Mouse (Mus musculus) embryonic facial prominence, embryonic 14.5 days (tissue): ENCODE measurements around the gene Ahnak. TPM values are rescaled to one million over a fixed set of nuclear protein-coding genes. Genes with fewer than 3 reads are reported as not detected.
A peak's percentile ranks its signal among the peaks of the same experiment; 100 is the strongest.

ENCODE experiments used
- ATAC-seq: fragments of 200-750 bp; cut with Nextera tagmentation; 2 replicates; pipeline ENCODE4 v1.8.0; 2017; ENCODE audit warnings: low read depth, moderate number of reproducible peaks, moderate TSS enrichment
- DNase-seq: peaks from one replicate; pipeline ENCODE4 v3.0.0-alpha.2; 2015; ENCODE audit warnings: low spot score
- H3K27ac ChIP-seq: fragments of 300-500 bp; sonication (generic); replicated peaks from 2 replicates; pipeline ENCODE4 v1.5.1; 2014; ENCODE audit warnings: low read depth, mild to moderate bottlenecking, low read length, moderate library complexity
- H3K27me3 ChIP-seq: fragments of 300-500 bp; sonication (generic); replicated peaks from 2 replicates; pipeline ENCODE4 v1.6.1; 2014; ENCODE audit warnings: low read length; ENCODE audit not compliant: control insufficient read depth, insufficient read depth
- H3K36me3 ChIP-seq: fragments of 300-500 bp; sonication (generic); 2 replicates; pipeline ENCODE4 v1.6.1; 2014; ENCODE audit warnings: low read length, mixed read lengths; ENCODE audit not compliant: control insufficient read depth, insufficient read depth
- H3K4me1 ChIP-seq: fragments of 300-500 bp; sonication (generic); 2 replicates; pipeline ENCODE4 v1.6.1; 2014; ENCODE audit warnings: antibody characterized with exemption, low read length; ENCODE audit not compliant: control insufficient read depth, insufficient read depth
- H3K4me2 ChIP-seq: fragments of 300-500 bp; sonication (generic); 2 replicates; pipeline ENCODE4 v1.6.1; 2014; ENCODE audit warnings: low read depth, mild to moderate bottlenecking, low read length, moderate library complexity, mixed read lengths
- H3K4me3 ChIP-seq: fragments of 300-500 bp; sonication (generic); 2 replicates; pipeline ENCODE4 v1.5.1; 2014; ENCODE audit warnings: low read depth, mild to moderate bottlenecking, low read length
- H3K9ac ChIP-seq: fragments of 300-500 bp; sonication (generic); 2 replicates; pipeline ENCODE4 v1.6.1; 2014; ENCODE audit warnings: low read depth, mild to moderate bottlenecking, low read length, moderate library complexity, mixed read lengths
- H3K9me3 ChIP-seq: fragments of 300-500 bp; sonication (generic); 2 replicates; pipeline ENCODE4 v1.6.1; 2016; ENCODE audit warnings: low read length; ENCODE audit not compliant: control insufficient read depth
- WGBS: fragments of 180-500 bp; shearing (Covaris S2); extraction: QIAGEN DNeasy Blood & Tissue Kit; methylation state at CpG from one replicate; pipeline ENCODE4 v1.1.7; 2014; 5-methylcytosine and 5-hydroxymethylcytosine counted together
- polyA plus RNA-seq: library from polyadenylated mRNA; unstranded; fragments of >200 nt; fragmentation: Nextera tagmentation; extraction: Ambion mirVana; gene quantifications from 2 replicates; pipeline ENCODE4 v1.2.1, GENCODE M21; 2014

Ahnak gene
- 44.8 and 57.6 TPM in 2 replicates for polyA plus RNA-seq

DNA sequence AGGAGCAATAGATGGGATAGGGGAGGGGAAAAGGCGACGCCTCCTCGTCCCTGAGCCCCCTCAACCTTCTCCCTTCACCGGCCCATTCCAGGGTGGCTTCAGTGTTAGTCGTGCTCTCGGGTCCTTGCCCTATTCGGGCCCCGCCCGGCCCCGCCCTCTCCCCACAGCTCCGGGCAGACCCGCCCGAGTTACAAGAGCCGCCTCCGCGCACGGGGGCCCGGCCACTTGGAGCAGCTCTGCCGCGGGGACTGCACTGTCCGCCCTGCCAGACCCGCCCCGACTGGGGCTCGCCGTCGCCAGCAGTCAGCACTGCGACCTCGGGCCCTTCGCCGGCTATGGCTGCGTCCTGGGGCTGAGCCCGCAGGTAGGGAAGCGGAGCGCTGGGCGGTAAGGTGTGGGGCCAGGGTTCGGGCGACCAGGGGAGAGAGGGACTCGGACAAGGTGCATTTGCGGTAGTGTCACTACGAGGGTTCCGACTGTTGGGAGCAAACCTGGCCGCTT lies at the start of gene Ahnak:
TSS of gene Ahnak (plus strand) at position 219 of the 501 bp plus-strand sequence.
- H3K4me1 ChIP-seq, result peaks cover 51% of the 10 kb centered on the region
- no peaks in the 10 kb centered on the region for H3K27me3 ChIP-seq
- H3K4me2 ChIP-seq, result peak within 1 kb of the TSS; percentile 81
- H3K27ac ChIP-seq, result peak within 1 kb of the TSS; percentile 99
- H3K9ac ChIP-seq, result peak within 1 kb of the TSS; percentile 96
- H3K9me3 ChIP-seq, result no peaks in the 10 kb centered on the region
- under 1% methylated on average over 23 of the region's 42 CpGs for WGBS
- ATAC-seq (peak; percentile 58), DNase-seq (peak; percentile 84)
- peak within 1 kb of the TSS; percentile 92 for H3K4me3 ChIP-seq
- H3K36me3 ChIP-seq, result no peaks in the 10 kb centered on the region

DNA sequence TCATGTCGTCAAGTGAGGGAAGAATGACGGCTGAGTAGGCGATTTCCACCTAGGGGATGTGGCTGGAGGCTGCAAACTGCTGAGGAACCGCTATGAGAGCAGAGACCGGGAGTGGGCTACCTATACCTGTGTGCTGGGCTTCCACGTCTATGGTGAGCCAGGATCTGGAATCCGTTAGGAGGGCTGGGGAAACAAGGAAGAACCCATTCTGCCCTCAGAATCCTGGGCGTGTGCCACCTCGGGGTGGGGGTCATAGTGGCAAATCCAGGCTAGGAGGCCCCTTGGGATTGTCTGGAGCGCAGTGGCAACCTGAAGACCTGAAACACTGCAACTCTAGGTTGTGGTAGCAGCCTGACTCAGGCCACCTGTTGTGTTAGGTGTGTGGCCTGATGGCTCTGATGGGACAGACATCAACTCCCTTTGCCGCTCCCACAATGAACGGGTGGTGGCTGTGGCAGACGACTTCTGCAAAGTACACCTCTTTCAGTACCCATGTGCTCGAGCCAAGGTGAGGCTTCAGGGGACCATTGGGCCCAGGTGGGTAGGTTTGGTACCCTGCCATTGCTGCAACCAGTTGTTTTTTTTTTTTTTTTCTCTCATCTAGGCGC lies 48.5 kb upstream of the Ahnak start:
- Histone ChIP-seq H3K9ac (peak overlapping the region; percentile 66; the same call in 1 of the 2 replicates), H3K4me3 (peak overlapping the region; percentile 97), H3K27ac (peak overlapping the region; percentile 98), H3K36me3 (peaks cover 63% of the 10 kb centered on the region), H3K9me3 (no peaks in the 10 kb centered on the region), H3K4me2 (peak overlapping the region; percentile 61), H3K4me1 (peaks cover 27% of the 10 kb centered on the region; the same call in 1 of the 2 replicates), H3K27me3 (no peaks in the 10 kb centered on the region)
- WGBS, result 75% methylated on average over 14 of the region's 15 CpGs
- no peak for ATAC-seq
- DNase-seq, result no peak

DNA sequence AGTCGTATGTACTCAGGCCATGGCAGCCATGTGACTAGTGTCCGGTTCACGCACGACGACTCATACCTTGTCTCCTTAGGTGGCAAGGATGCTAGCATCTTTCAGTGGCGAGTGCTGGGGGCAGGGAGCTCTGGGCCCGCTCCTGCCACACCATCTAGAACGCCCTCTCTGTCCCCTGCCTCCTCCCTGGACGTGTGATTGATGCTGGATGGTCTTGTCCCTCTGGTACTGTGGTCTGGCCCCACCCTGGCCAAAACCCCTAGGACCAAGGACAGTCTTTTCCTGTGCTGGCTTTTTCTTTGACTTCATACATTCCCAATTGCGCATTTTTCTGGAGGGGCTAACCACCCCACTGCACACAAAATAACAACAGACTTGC lies 48.0 kb upstream of the Ahnak start:
- ATAC-seq (no peak; the same call in 1 of the 2 replicates), DNase-seq (no peak)
- Histone ChIP-seq H3K9me3 (no peaks in the 10 kb centered on the region), H3K27me3 (no peaks in the 10 kb centered on the region), H3K27ac (peak overlapping the region; percentile 98), H3K36me3 (peaks cover 65% of the 10 kb centered on the region), H3K4me2 (peak overlapping the region; percentile 61), H3K9ac (peak overlapping the region; percentile 66), H3K4me1 (peaks cover 27% of the 10 kb centered on the region; the same call in 1 of the 2 replicates), H3K4me3 (peak overlapping the region; percentile 97)
- WGBS, result 41% methylated on average over 10 of the region's 10 CpGs

DNA sequence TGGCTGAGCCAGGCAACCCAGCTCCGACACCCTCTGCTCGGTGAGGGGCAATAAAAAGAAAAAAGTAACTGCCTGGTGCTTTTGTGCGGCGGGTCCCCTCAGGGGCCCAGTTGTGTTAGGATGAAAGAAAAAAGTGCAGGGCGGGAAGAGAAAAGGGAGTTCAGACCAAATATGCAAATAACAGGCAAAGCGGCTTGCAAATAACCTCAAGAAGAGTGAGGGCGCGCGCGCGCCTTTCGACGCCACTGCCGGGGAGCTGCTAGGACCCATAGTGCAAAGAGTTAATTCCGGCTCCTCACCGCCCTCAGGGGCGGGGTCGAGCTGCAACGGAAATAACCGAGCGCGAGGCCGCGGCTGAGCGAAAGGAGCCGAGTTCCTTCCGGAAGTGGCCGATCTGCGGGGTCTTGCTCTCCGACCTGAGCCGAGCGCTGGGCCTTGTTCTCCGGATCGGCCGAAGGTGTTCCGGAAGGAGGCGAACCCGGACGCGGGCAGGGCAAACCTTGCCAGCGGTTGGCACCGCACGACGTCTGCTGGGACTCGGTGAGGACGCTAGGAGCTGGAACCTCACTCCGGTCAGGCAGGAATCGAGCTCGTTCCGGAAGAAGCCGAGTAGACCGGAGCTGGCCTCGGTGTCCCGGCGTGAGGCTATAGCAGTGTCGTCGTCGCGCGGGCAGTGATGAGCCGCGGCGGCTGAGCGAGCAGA lies 47.4 kb upstream of the Ahnak start, which contains the start of gene Mta2:
TSS of gene Mta2 (plus strand) at position 361 of the 703 bp plus-strand sequence.
- Histone ChIP-seq H3K9ac (peak within 1 kb of the TSS; percentile 99), H3K27ac (peak within 1 kb of the TSS; percentile 98), H3K4me3 (peak within 1 kb of the TSS; percentile 97), H3K27me3 (no peaks in the 10 kb centered on the region), H3K4me2 (peak within 1 kb of the TSS; percentile 61), H3K9me3 (no peaks in the 10 kb centered on the region), H3K36me3 (peaks cover 65% of the 10 kb centered on the region), H3K4me1 (peaks cover 27% of the 10 kb centered on the region; the same call in 1 of the 2 replicates)
- under 1% methylated on average over 39 of the region's 64 CpGs for WGBS
- peak; percentile 98 for DNase-seq
- ATAC-seq, result peak; percentile 95

DNA sequence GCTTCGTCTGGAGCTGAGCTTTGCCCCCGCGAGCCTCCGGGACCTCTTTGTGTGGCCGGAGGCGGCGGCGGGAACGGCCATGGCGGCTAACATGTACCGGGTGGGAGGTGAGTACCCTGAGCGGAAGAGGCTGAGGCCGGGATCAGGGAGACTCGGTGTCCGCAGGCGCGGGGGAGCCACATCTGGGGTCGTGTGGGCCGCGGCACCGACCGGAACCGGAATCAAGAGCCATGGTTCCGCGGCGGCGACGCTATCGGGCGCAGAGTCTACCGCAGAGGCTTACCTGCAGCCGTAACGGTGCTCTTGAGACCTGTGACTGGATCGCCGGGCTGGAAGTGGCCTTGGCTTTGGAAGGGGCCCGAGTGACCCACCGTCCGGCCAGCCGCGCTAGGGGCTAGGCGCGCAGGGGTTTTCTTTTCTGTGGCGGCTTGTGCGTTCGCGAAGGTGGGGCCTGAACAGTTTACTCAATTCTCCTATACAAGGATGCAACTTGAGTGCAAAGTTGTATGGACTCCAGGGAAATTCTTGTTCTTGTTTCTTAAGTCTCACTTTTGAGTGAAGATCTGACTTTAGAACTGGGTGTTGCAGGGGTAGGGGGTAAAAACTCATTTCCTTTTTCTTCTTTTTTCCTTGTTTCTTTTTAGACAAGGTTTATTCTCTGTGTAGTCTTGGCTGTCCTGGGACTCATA lies 46.7 kb upstream of the Ahnak start:
- peak overlapping the region; percentile 99 for H3K9ac ChIP-seq
- H3K4me1 ChIP-seq, result peaks cover 27% of the 10 kb centered on the region; the same call in 1 of the 2 replicates
- no peaks in the 10 kb centered on the region for H3K9me3 ChIP-seq
- peak overlapping the region; percentile 97 for H3K4me3 ChIP-seq
- under 1% methylated on average over 43 of the region's 46 CpGs for WGBS
- H3K36me3 ChIP-seq, result peaks cover 64% of the 10 kb centered on the region
- ATAC-seq (peak; percentile 50), DNase-seq (peak; percentile 50)
- no peaks in the 10 kb centered on the region for H3K27me3 ChIP-seq
- H3K4me2 ChIP-seq, result peak overlapping the region; percentile 61
- H3K27ac ChIP-seq, result peak overlapping the region; percentile 98

DNA sequence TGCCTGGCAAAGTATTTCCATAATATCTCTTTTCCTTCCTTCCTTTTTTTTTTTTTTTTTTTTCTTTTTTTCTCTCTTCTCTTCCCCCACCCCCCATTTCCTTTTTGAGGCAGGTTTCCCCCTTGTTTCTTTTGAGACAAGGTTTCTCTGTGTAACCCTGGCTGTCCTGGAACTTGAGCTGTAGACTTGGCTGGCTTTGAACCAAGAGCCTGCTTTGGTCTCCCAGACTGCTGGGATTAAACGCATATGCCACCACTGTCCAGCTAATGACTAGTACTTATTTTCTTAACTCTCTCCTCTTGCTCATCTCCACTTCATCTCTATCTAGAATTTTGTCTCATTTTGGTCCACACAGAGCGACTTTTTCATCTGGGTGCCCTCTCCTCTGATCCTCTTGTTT lies 46.0 kb upstream of the Ahnak start:
- no peak for ATAC-seq
- 54% methylated on average over 2 of the region's 2 CpGs for WGBS
- H3K36me3 ChIP-seq, result peaks cover 64% of the 10 kb centered on the region
- peak overlapping the region; percentile 61 for H3K4me2 ChIP-seq
- peaks cover 27% of the 10 kb centered on the region; the same call in 1 of the 2 replicates for H3K4me1 ChIP-seq
- peak overlapping the region; percentile 99 for H3K9ac ChIP-seq
- H3K9me3 ChIP-seq, result no peaks in the 10 kb centered on the region
- no peaks in the 10 kb centered on the region for H3K27me3 ChIP-seq
- H3K4me3 ChIP-seq, result peak overlapping the region; percentile 97
- no peak for DNase-seq
- H3K27ac ChIP-seq, result peak overlapping the region; percentile 98

DNA sequence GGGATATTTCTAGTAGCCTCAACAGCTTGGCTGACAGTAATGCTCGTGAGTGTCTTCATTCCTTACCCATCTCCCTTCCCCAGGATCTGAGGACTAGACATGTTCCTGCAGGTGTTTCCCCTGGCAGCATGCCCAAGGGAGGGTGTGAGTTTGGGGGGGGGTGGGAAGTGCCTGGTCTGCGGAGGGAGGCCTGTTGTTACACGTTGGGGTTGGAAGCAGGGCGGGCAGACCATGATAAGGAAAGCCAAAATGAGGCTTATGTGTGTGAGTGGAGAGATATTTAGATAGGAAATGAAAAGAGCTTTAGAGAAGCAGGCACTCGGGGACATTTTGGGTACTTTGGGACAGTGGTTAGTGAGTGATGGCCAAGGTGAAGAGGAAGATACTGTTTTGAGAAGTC lies 45.0 kb upstream of the Ahnak start:
- peak overlapping the region; percentile 61 for H3K4me2 ChIP-seq
- peak overlapping the region; percentile 53 for H3K9ac ChIP-seq
- DNase-seq, result peak; percentile 80
- peaks cover 65% of the 10 kb centered on the region for H3K36me3 ChIP-seq
- H3K27ac ChIP-seq, result peak overlapping the region; percentile 58
- H3K4me3 ChIP-seq, result peak overlapping the region; percentile 97
- peaks cover 27% of the 10 kb centered on the region; the same call in 1 of the 2 replicates for H3K4me1 ChIP-seq
- no peaks in the 10 kb centered on the region for H3K9me3 ChIP-seq
- H3K27me3 ChIP-seq, result no peaks in the 10 kb centered on the region
- WGBS, result 50% methylated on average over 5 of the region's 5 CpGs
- ATAC-seq, result no peak

DNA sequence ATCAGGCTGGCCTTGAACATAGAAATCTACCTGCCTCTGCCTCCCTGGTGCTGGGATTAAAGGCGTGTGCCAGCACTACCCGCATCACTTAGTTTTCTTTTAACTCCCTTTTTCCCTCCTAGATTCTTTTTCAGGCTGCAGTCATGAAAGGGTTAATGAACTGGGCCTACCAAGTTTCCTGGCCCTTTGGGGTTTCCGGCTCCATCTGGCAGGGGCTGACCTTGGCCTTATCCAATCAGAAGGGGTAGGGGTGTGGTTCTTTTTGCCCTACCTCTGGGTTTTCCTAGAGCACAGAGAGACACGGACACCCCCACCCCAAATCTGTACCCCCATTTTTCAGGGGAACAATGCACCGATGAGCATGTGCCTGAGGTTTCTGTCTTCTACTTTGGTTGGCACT lies 44.3 kb upstream of the Ahnak start:
- no peaks in the 10 kb centered on the region for H3K9me3 ChIP-seq
- DNase-seq (peak; percentile 87), ATAC-seq (no peak)
- H3K9ac ChIP-seq, result peak overlapping the region; percentile 53
- H3K4me1 ChIP-seq, result peaks cover 27% of the 10 kb centered on the region; the same call in 1 of the 2 replicates
- 14% methylated on average over 5 of the region's 5 CpGs for WGBS
- H3K27ac ChIP-seq, result peak overlapping the region; percentile 23
- peaks cover 69% of the 10 kb centered on the region for H3K36me3 ChIP-seq
- H3K27me3 ChIP-seq, result no peaks in the 10 kb centered on the region
- H3K4me3 ChIP-seq, result peak overlapping the region; percentile 97
- H3K4me2 ChIP-seq, result peak overlapping the region; percentile 61
